Mouse (Mus musculus): ENCODE measurements at regions not wholly inside any gene's neighbourhood (a gene's known extent, or its start where the extent isn't known, plus 50 kb on each side); places are given as distances from the start of the nearest gene placed in this dataset.

- TF ChIP-seq CTCF (IDR thresholded peaks at IDR 0.05) (no peak), POLR2A (IDR thresholded peaks at IDR 0.05; ENCODE audit: insufficient read depth, low read depth, low read length) (no peak)
These were observed 1104.9 kb downstream of the Pcdh7 start for GRCm38 (mm10) chr5:58822704-58823103.
